Mouse (Mus musculus): ENCODE measurements around the gene Tesc. TPM values are rescaled to one million over a fixed set of nuclear protein-coding genes. Genes with fewer than 3 reads are reported as not detected.

Gene Tesc
- polyA plus RNA-seq (2015; fragmentation: Nextera tagmentation; extraction: Ambion mirVana), result 10.1 and 11.0 TPM in 2 replicates

- H3K9ac ChIP-seq, result peak within 1 kb of the TSS; percentile 48
- peak within 1 kb of the TSS; percentile 97 for H3K4me2 ChIP-seq
- ATAC-seq (replicated peaks; ENCODE audit: insufficient number of reproducible peaks, insufficient read depth, low FRiP score, low read depth), result no peak
- no peaks in the 10 kb centered on the region for H3K9me3 ChIP-seq (replicated peaks)
- H3K4me3 ChIP-seq, result peak within 1 kb of the TSS; percentile 62
- under 1% methylated on average over 61 of the region's 63 CpGs for WGBS
- H3K4me1 ChIP-seq (replicated peaks), result peaks cover 46% of the 10 kb centered on the region
- peaks cover 52% of the 10 kb centered on the region for H3K27me3 ChIP-seq
- H3K27ac ChIP-seq, result no peak within 1 kb of the TSS
- H3K36me3 ChIP-seq, result no peaks in the 10 kb centered on the region
Observed at GRCm38 (mm10) chr5:118027698-118028190, at the start of gene Tesc. Gene Tesc (plus strand): TSS chr5:118027743.

GRCm38 (mm10) chr5:117978159-117978697 lies 49.3 kb upstream of the Tesc start:
- ATAC-seq (replicated peaks; ENCODE audit: insufficient number of reproducible peaks, insufficient read depth, low FRiP score, low read depth), result no peak
- whole genome bisulfite sequencing, result 61% methylated on average over 17 of the region's 17 CpGs

GRCm38 (mm10) chr5:117979082-117979481 lies 48.5 kb upstream of the Tesc start:
- no peak overlapping the region for H3K4me3 ChIP-seq
- no peaks in the 10 kb centered on the region for H3K27me3 ChIP-seq
- H3K4me2 ChIP-seq, result no peak overlapping the region
- H3K4me1 ChIP-seq (replicated peaks), result peaks cover 17% of the 10 kb centered on the region
- ATAC-seq (replicated peaks; ENCODE audit: insufficient number of reproducible peaks, insufficient read depth, low FRiP score, low read depth), result no peak
- H3K9ac ChIP-seq, result no peak overlapping the region
- H3K27ac ChIP-seq, result no peak overlapping the region
- whole genome bisulfite sequencing, result 90% methylated on average over 5 of the region's 5 CpGs
- peaks cover 15% of the 10 kb centered on the region for H3K36me3 ChIP-seq
- no peaks in the 10 kb centered on the region for H3K9me3 ChIP-seq (replicated peaks)

More at GRCm38 (mm10) chr5:117978159-117978697, 49.3 kb upstream of the Tesc start:
- no peak overlapping the region for H3K27ac ChIP-seq
- peak overlapping the region; percentile 93 for H3K9ac ChIP-seq
- H3K27me3 ChIP-seq, result no peaks in the 10 kb centered on the region
- H3K36me3 ChIP-seq, result peaks cover 10% of the 10 kb centered on the region
- H3K4me1 ChIP-seq (replicated peaks), result peaks cover 17% of the 10 kb centered on the region
- H3K9me3 ChIP-seq (replicated peaks), result no peaks in the 10 kb centered on the region
- peak overlapping the region; percentile 87 for H3K4me2 ChIP-seq
- H3K4me3 ChIP-seq, result peak overlapping the region; percentile 95

- Histone ChIP-seq H3K9ac (no peak overlapping the region), H3K4me3 (no peak overlapping the region), H3K27me3 (no peaks in the 10 kb centered on the region), H3K36me3 (peaks cover 22% of the 10 kb centered on the region), H3K27ac (no peak overlapping the region), H3K9me3 (replicated peaks) (no peaks in the 10 kb centered on the region), H3K4me2 (no peak overlapping the region), H3K4me1 (replicated peaks) (peaks cover 17% of the 10 kb centered on the region)
- WGBS, result 83% methylated on average over 8 of the region's 8 CpGs
- no peak for ATAC-seq (replicated peaks; ENCODE audit: insufficient number of reproducible peaks, insufficient read depth, low FRiP score, low read depth)
Observed at GRCm38 (mm10) chr5:117980921-117981320, 46.6 kb upstream of the Tesc start.

- H3K27me3 ChIP-seq, result no peaks in the 10 kb centered on the region
- H3K9ac ChIP-seq, result no peak overlapping the region
- no peaks in the 10 kb centered on the region for H3K9me3 ChIP-seq (replicated peaks)
- no peak for ATAC-seq (replicated peaks; ENCODE audit: insufficient number of reproducible peaks, insufficient read depth, low FRiP score, low read depth)
- peaks cover 31% of the 10 kb centered on the region for H3K36me3 ChIP-seq
- H3K27ac ChIP-seq, result no peak overlapping the region
- H3K4me3 ChIP-seq, result no peak overlapping the region
- WGBS, result 76% methylated on average over 5 of the region's 5 CpGs
- H3K4me2 ChIP-seq, result no peak overlapping the region
- peaks cover 13% of the 10 kb centered on the region for H3K4me1 ChIP-seq (replicated peaks)
Observed at GRCm38 (mm10) chr5:117981943-117982342, 45.6 kb upstream of the Tesc start.

GRCm38 (mm10) chr5:117986327-117986726 lies 41.2 kb upstream of the Tesc start:
- no peak overlapping the region for H3K4me2 ChIP-seq
- 0 out of 2 replicates have a peak, but pooled peaks cover 3% of the 10 kb centered on the region for H3K4me1 ChIP-seq (replicated peaks)
- H3K27ac ChIP-seq, result no peak overlapping the region
- ATAC-seq (replicated peaks; ENCODE audit: insufficient number of reproducible peaks, insufficient read depth, low FRiP score, low read depth), result no peak
- WGBS, result 61% methylated on average over 4 of the region's 4 CpGs
- no peaks in the 10 kb centered on the region for H3K9me3 ChIP-seq (replicated peaks)
- H3K9ac ChIP-seq, result no peak overlapping the region
- H3K36me3 ChIP-seq, result peaks cover 66% of the 10 kb centered on the region
- H3K27me3 ChIP-seq, result no peaks in the 10 kb centered on the region
- no peak overlapping the region for H3K4me3 ChIP-seq

GRCm38 (mm10) chr5:117987891-117988290 lies 39.7 kb upstream of the Tesc start:
- no peaks in the 10 kb centered on the region for H3K27me3 ChIP-seq
- H3K4me3 ChIP-seq, result no peak overlapping the region
- H3K4me1 ChIP-seq (replicated peaks), result 0 out of 2 replicates have a peak, but pooled peaks cover 3% of the 10 kb centered on the region
- H3K36me3 ChIP-seq, result peaks cover 75% of the 10 kb centered on the region
- no peak overlapping the region for H3K27ac ChIP-seq
- no peaks in the 10 kb centered on the region for H3K9me3 ChIP-seq (replicated peaks)
- H3K4me2 ChIP-seq, result no peak overlapping the region
- WGBS, result 87% methylated on average over 3 of the region's 3 CpGs
- no peak overlapping the region for H3K9ac ChIP-seq
- ATAC-seq (replicated peaks; ENCODE audit: insufficient number of reproducible peaks, insufficient read depth, low FRiP score, low read depth), result no peak

- Histone ChIP-seq H3K27ac (no peak overlapping the region), H3K27me3 (no peaks in the 10 kb centered on the region), H3K4me3 (no peak overlapping the region), H3K9me3 (replicated peaks) (no peaks in the 10 kb centered on the region), H3K4me2 (no peak overlapping the region), H3K9ac (no peak overlapping the region), H3K4me1 (replicated peaks) (0 out of 2 replicates have a peak, but pooled peaks cover 3% of the 10 kb centered on the region), H3K36me3 (peaks cover 75% of the 10 kb centered on the region)
- ATAC-seq (replicated peaks; ENCODE audit: insufficient number of reproducible peaks, insufficient read depth, low FRiP score, low read depth), result no peak
- WGBS, result 67% methylated on average over 9 of the region's 9 CpGs
Observed at GRCm38 (mm10) chr5:117988367-117988766, 39.2 kb upstream of the Tesc start.

- Histone ChIP-seq H3K4me3 (no peak overlapping the region), H3K9ac (no peak overlapping the region), H3K36me3 (peaks cover 78% of the 10 kb centered on the region), H3K4me2 (no peak overlapping the region), H3K27ac (no peak overlapping the region), H3K9me3 (replicated peaks) (no peaks in the 10 kb centered on the region), H3K27me3 (no peaks in the 10 kb centered on the region), H3K4me1 (replicated peaks) (0 out of 2 replicates have a peak, but pooled peaks cover 3% of the 10 kb centered on the region)
- WGBS, result 67% methylated on average over 6 of the region's 6 CpGs
- ATAC-seq (replicated peaks; ENCODE audit: insufficient number of reproducible peaks, insufficient read depth, low FRiP score, low read depth), result no peak
Observed at GRCm38 (mm10) chr5:117989773-117990172, 37.8 kb upstream of the Tesc start.

- no peaks in the 10 kb centered on the region for H3K9me3 ChIP-seq (replicated peaks)
- H3K27me3 ChIP-seq, result no peaks in the 10 kb centered on the region
- H3K4me3 ChIP-seq, result no peak overlapping the region
- 0 out of 2 replicates have a peak, but pooled peaks cover 3% of the 10 kb centered on the region for H3K4me1 ChIP-seq (replicated peaks)
- 80% methylated on average over 3 of the region's 3 CpGs for WGBS
- no peak for ATAC-seq (replicated peaks; ENCODE audit: insufficient number of reproducible peaks, insufficient read depth, low FRiP score, low read depth)
- H3K9ac ChIP-seq, result no peak overlapping the region
- H3K36me3 ChIP-seq, result peaks cover 87% of the 10 kb centered on the region
- no peak overlapping the region for H3K27ac ChIP-seq
- no peak overlapping the region for H3K4me2 ChIP-seq
Observed at GRCm38 (mm10) chr5:117990957-117991356, 36.6 kb upstream of the Tesc start.

- no peaks in the 10 kb centered on the region for H3K27me3 ChIP-seq
- no peak for ATAC-seq (replicated peaks; ENCODE audit: insufficient number of reproducible peaks, insufficient read depth, low FRiP score, low read depth)
- H3K4me1 ChIP-seq (replicated peaks), result peaks cover 15% of the 10 kb centered on the region
- H3K27ac ChIP-seq, result no peak overlapping the region
- 85% methylated on average over 6 of the region's 6 CpGs for WGBS
- peaks cover 84% of the 10 kb centered on the region for H3K36me3 ChIP-seq
- no peak overlapping the region for H3K4me2 ChIP-seq
- H3K4me3 ChIP-seq, result no peak overlapping the region
- no peaks in the 10 kb centered on the region for H3K9me3 ChIP-seq (replicated peaks)
- no peak overlapping the region for H3K9ac ChIP-seq
Observed at GRCm38 (mm10) chr5:117993550-117993949, 34.0 kb upstream of the Tesc start.

- H3K36me3 ChIP-seq, result peaks cover 89% of the 10 kb centered on the region
- H3K27me3 ChIP-seq, result no peaks in the 10 kb centered on the region
- no peak overlapping the region for H3K27ac ChIP-seq
- 83% methylated on average over 8 of the region's 8 CpGs for WGBS
- ATAC-seq (replicated peaks; ENCODE audit: insufficient number of reproducible peaks, insufficient read depth, low FRiP score, low read depth), result no peak
- H3K9me3 ChIP-seq (replicated peaks), result no peaks in the 10 kb centered on the region
- H3K4me3 ChIP-seq, result no peak overlapping the region
- H3K4me1 ChIP-seq (replicated peaks), result peaks cover 11% of the 10 kb centered on the region
- H3K4me2 ChIP-seq, result no peak overlapping the region
- no peak overlapping the region for H3K9ac ChIP-seq
Observed at GRCm38 (mm10) chr5:117995372-117995901, 32.1 kb upstream of the Tesc start.

Data from heart, embryonic 15.5 days (tissue).